Mouse (Mus musculus): ENCODE results near the gene Plxnb2. TPM values are rescaled to one million over a fixed set of nuclear protein-coding genes. Genes with fewer than 3 reads are reported as not detected.

Plxnb2 gene
- polyA plus RNA-seq, 1 experiment from 2014 or later = 31.9 TPM

DNA sequence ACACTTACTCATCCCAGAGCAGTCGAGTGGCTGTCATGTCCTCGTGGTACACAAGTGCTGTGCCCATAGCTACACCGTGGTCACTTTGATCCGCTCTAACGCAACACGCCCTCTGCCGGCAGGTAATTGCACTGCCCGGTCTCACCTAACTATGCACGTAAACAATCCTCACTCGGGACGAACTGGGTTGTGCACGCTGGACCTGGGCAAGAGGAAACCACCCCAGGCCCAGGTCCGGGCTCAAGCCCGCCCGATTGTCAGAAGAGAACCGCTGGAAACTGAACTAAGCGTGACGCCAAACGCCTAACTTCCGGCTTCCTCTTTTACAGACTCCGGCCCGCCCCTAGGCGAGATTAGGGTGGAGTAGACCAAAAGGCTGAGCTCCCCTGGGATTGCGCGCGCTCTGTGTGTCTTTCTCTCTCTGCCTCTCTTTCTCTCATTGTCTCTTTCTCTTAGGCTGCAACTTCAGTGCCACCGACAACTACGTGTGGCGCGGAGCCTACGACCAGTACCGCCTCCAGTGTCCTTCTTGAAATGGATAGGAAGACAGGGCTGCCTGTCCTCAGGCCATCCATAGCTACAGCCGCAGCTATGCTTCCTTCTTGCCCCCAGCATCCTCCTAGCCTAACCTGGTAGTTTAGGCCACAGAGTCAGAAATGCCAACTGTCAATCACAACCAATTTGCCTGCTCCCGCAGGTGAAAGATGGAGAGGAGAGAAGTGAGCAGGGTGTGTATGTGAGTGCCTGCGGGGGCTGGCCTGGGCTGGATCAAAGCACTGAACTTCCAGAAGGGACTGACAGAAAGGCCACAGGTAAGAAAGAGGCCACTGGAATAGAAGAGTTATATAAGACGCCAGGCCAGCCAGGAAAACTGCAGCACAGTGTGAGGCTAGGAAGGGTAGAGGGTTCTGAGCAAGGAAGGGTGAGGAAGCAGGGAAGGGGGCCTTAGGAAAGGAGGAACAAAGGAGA, 51.9 kb downstream of the Plxnb2 start, which contains the start of gene Hdac10:
Gene Hdac10, minus strand, starts transcription at position 319 of the 969 bp plus-strand sequence.
- Histone ChIP-seq H3K4me3 (ENCODE audit: low read depth, low read length) (peak within 1 kb of the TSS; percentile 79), H3K27me3 (ENCODE audit: control insufficient read depth, insufficient read depth, low read depth, low read length) (no peaks in the 10 kb centered on the region; the same call in 1 of the 2 replicates), H3K4me1 (ENCODE audit: control insufficient read depth, low read depth, low read length) (peaks cover 15% of the 10 kb centered on the region), H3K4me2 (ENCODE audit: low read depth, low read length) (peak within 1 kb of the TSS; percentile 85), H3K36me3 (ENCODE audit: control insufficient read depth, insufficient read depth) (no peaks in the 10 kb centered on the region), H3K9ac (ENCODE audit: low read depth, low read length) (peak within 1 kb of the TSS; percentile 83), H3K27ac (ENCODE audit: low read length) (peak within 1 kb of the TSS; percentile 88), H3K9me3 (replicated peaks; ENCODE audit: control insufficient read depth, low read length) (no peaks in the 10 kb centered on the region)
- WGBS (ENCODE audit: insufficient replicate concordance) = 3% methylated on average over 36 of the region's 36 CpGs
- ATAC-seq (ENCODE audit: low read depth) = peak; percentile 87

GRCm38 (mm10) chr15:89127364-89127940, 53.1 kb downstream of the Plxnb2 start:
- Histone ChIP-seq H3K9me3 (replicated peaks; ENCODE audit: control insufficient read depth, low read length) (no peaks in the 10 kb centered on the region), H3K27ac (ENCODE audit: low read length) (no peak overlapping the region), H3K27me3 (ENCODE audit: control insufficient read depth, insufficient read depth, low read depth, low read length) (no peaks in the 10 kb centered on the region; the same call in 1 of the 2 replicates), H3K4me3 (ENCODE audit: low read depth, low read length) (peak overlapping the region; percentile 79), H3K9ac (ENCODE audit: low read depth, low read length) (peak overlapping the region; percentile 83; the same call in 1 of the 2 replicates), H3K4me1 (ENCODE audit: control insufficient read depth, low read depth, low read length) (peaks cover 21% of the 10 kb centered on the region), H3K4me2 (ENCODE audit: low read depth, low read length) (peak overlapping the region; percentile 85), H3K36me3 (ENCODE audit: control insufficient read depth, insufficient read depth) (no peaks in the 10 kb centered on the region)
- 75% methylated on average over 8 of the region's 8 CpGs for WGBS (ENCODE audit: insufficient replicate concordance)
- no peak for ATAC-seq (ENCODE audit: low read depth)

DNA sequence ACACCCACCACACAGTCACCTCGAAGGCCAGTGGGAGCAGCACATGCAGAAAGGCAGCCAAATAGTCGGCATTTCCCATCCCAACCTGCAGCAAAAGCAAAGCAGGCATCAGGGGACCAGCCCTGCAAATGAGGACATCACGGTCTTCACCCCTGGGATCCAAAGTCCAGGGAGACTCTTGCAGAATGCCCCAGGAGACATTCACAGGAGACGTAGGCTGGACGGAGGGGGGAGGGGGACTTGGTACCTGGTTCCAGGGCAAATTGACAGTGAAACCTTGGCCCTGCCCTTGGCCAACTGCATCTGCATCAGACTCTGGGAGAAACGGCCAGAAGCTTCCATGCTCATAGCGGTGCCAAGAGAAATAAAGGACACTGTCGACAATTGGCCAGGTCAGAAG, 54.0 kb downstream of the Plxnb2 start:
- Histone ChIP-seq H3K9ac (ENCODE audit: low read depth, low read length) (no peak overlapping the region), H3K4me2 (ENCODE audit: low read depth, low read length) (no peak overlapping the region), H3K4me1 (ENCODE audit: control insufficient read depth, low read depth, low read length) (peaks cover 29% of the 10 kb centered on the region), H3K36me3 (ENCODE audit: control insufficient read depth, insufficient read depth) (no peaks in the 10 kb centered on the region), H3K27ac (ENCODE audit: low read length) (no peak overlapping the region), H3K9me3 (replicated peaks; ENCODE audit: control insufficient read depth, low read length) (no peaks in the 10 kb centered on the region), H3K27me3 (ENCODE audit: control insufficient read depth, insufficient read depth, low read depth, low read length) (no peaks in the 10 kb centered on the region; the same call in 1 of the 2 replicates), H3K4me3 (ENCODE audit: low read depth, low read length) (no peak overlapping the region)
- WGBS (ENCODE audit: insufficient replicate concordance) = 75% methylated on average over 8 of the region's 8 CpGs
- ATAC-seq (ENCODE audit: low read depth) = no peak

- no peak overlapping the region for H3K9ac ChIP-seq (ENCODE audit: low read depth, low read length)
- no peak overlapping the region for H3K4me2 ChIP-seq (ENCODE audit: low read depth, low read length)
- H3K4me1 ChIP-seq (ENCODE audit: control insufficient read depth, low read depth, low read length) = peaks cover 42% of the 10 kb centered on the region
- WGBS (ENCODE audit: insufficient replicate concordance) = 83% methylated on average over 9 of the region's 9 CpGs
- H3K9me3 ChIP-seq (replicated peaks; ENCODE audit: control insufficient read depth, low read length) = no peaks in the 10 kb centered on the region
- no peaks in the 10 kb centered on the region for H3K36me3 ChIP-seq (ENCODE audit: control insufficient read depth, insufficient read depth)
- H3K27me3 ChIP-seq (ENCODE audit: control insufficient read depth, insufficient read depth, low read depth, low read length) = no peaks in the 10 kb centered on the region
- H3K27ac ChIP-seq (ENCODE audit: low read length) = no peak overlapping the region
- ATAC-seq (ENCODE audit: low read depth) = no peak
- H3K4me3 ChIP-seq (ENCODE audit: low read depth, low read length) = no peak overlapping the region
Measured at GRCm38 (mm10) chr15:89125351-89125750, 55.2 kb downstream of the Plxnb2 start.

GRCm38 (mm10) chr15:89124312-89124711, 56.3 kb downstream of the Plxnb2 start:
- Histone ChIP-seq H3K36me3 (ENCODE audit: control insufficient read depth, insufficient read depth) (no peaks in the 10 kb centered on the region), H3K4me1 (ENCODE audit: control insufficient read depth, low read depth, low read length) (peaks cover 45% of the 10 kb centered on the region), H3K9me3 (replicated peaks; ENCODE audit: control insufficient read depth, low read length) (no peaks in the 10 kb centered on the region), H3K4me3 (ENCODE audit: low read depth, low read length) (no peak overlapping the region), H3K4me2 (ENCODE audit: low read depth, low read length) (no peak overlapping the region), H3K27ac (ENCODE audit: low read length) (no peak overlapping the region), H3K27me3 (ENCODE audit: control insufficient read depth, insufficient read depth, low read depth, low read length) (no peaks in the 10 kb centered on the region), H3K9ac (ENCODE audit: low read depth, low read length) (no peak overlapping the region)
- ATAC-seq (ENCODE audit: low read depth) = no peak
- WGBS (ENCODE audit: insufficient replicate concordance) = 71% methylated on average over 3 of the region's 3 CpGs

DNA sequence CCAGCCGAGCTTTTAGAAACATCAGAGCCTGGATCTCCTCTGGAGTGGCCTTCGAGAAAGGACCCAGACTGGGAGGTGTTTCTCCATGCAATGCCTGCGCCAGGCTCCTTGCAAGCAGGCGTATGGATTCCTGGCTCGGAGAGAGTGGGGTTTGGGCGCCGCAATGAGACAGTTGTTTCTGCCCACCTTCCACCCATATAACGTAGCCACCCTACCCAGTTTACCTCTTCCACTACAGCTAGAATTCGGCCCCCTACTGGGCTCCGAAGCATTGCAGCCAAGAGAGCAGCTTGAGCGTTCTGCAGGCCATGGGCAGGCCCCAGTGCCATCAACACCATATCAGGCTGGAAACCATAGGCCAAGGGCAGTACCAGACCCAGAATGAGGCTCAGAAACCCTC, 57.0 kb downstream of the Plxnb2 start:
- peak overlapping the region; percentile 90 for H3K4me2 ChIP-seq (ENCODE audit: low read depth, low read length)
- peak overlapping the region; percentile 63 for H3K27ac ChIP-seq (ENCODE audit: low read length)
- peaks cover 40% of the 10 kb centered on the region for H3K4me1 ChIP-seq (ENCODE audit: control insufficient read depth, low read depth, low read length)
- H3K27me3 ChIP-seq (ENCODE audit: control insufficient read depth, insufficient read depth, low read depth, low read length) = no peaks in the 10 kb centered on the region
- no peaks in the 10 kb centered on the region for H3K36me3 ChIP-seq (ENCODE audit: control insufficient read depth, insufficient read depth)
- H3K9me3 ChIP-seq (replicated peaks; ENCODE audit: control insufficient read depth, low read length) = no peaks in the 10 kb centered on the region
- WGBS (ENCODE audit: insufficient replicate concordance) = 39% methylated on average over 11 of the region's 11 CpGs
- peak overlapping the region; percentile 85 for H3K9ac ChIP-seq (ENCODE audit: low read depth, low read length)
- ATAC-seq (ENCODE audit: low read depth) = no peak
- H3K4me3 ChIP-seq (ENCODE audit: low read depth, low read length) = peak overlapping the region; percentile 91

GRCm38 (mm10) chr15:89122649-89123366, 57.8 kb downstream of the Plxnb2 start, which contains the start of gene Tubgcp6:
TSS of gene Tubgcp6 (minus strand) at chr15:89123112.
- ATAC-seq (ENCODE audit: low read depth) = peak; percentile 91
- Histone ChIP-seq H3K36me3 (ENCODE audit: control insufficient read depth, insufficient read depth) (no peaks in the 10 kb centered on the region), H3K27me3 (ENCODE audit: control insufficient read depth, insufficient read depth, low read depth, low read length) (no peaks in the 10 kb centered on the region), H3K27ac (ENCODE audit: low read length) (peak within 1 kb of the TSS; percentile 75), H3K9ac (ENCODE audit: low read depth, low read length) (peak within 1 kb of the TSS; percentile 85), H3K9me3 (replicated peaks; ENCODE audit: control insufficient read depth, low read length) (no peaks in the 10 kb centered on the region), H3K4me2 (ENCODE audit: low read depth, low read length) (peak within 1 kb of the TSS; percentile 90), H3K4me3 (ENCODE audit: low read depth, low read length) (peak within 1 kb of the TSS; percentile 91), H3K4me1 (ENCODE audit: control insufficient read depth, low read depth, low read length) (peaks cover 36% of the 10 kb centered on the region)
- WGBS (ENCODE audit: insufficient replicate concordance) = under 1% methylated on average over 47 of the region's 47 CpGs

DNA sequence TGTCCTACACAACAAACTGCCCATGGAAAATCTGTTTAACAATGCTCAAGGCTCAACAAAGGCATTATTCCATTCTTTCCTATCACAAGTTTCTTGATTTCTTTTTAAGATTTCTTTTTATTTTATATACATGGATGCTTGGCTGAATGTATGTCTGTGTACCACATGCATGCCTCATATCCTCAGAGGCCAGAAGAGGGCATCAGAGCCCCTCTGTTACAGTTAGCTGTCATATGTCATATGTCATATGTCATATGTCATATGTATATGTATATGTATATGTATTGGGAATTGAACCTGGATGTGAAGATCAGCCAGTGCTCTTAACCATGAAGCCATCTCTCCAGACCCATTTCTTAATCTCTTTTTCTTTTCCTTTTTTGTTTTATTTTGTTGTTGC, 62.6 kb downstream of the Plxnb2 start:
- H3K36me3 ChIP-seq (ENCODE audit: control insufficient read depth, insufficient read depth) = peaks cover 16% of the 10 kb centered on the region

More for the DNA sequence above, 62.6 kb downstream of the Plxnb2 start:
- H3K27ac ChIP-seq (ENCODE audit: low read length) = no peak overlapping the region
- no peak overlapping the region for H3K4me2 ChIP-seq (ENCODE audit: low read depth, low read length)
- no peaks in the 10 kb centered on the region for H3K9me3 ChIP-seq (replicated peaks; ENCODE audit: control insufficient read depth, low read length)
- no peaks in the 10 kb centered on the region for H3K27me3 ChIP-seq (ENCODE audit: control insufficient read depth, insufficient read depth, low read depth, low read length)
- no peak overlapping the region for H3K9ac ChIP-seq (ENCODE audit: low read depth, low read length)
- no peak overlapping the region for H3K4me3 ChIP-seq (ENCODE audit: low read depth, low read length)
- peaks cover 24% of the 10 kb centered on the region for H3K4me1 ChIP-seq (ENCODE audit: control insufficient read depth, low read depth, low read length)
- ATAC-seq (ENCODE audit: low read depth) = no peak
